Mouse (Mus musculus) heart, postnatal 0 days (tissue): ENCODE data around the gene Lrriq3. TPM values are rescaled to one million over a fixed set of nuclear protein-coding genes. Genes with fewer than 3 reads are reported as not detected.

ENCODE experiments used
- ATAC-seq: fragments of 200-750 bp; cut with Nextera tagmentation; 2 replicates; pipeline ENCODE4 v1.8.0; 2017; ENCODE audit warnings: low read depth, moderate number of reproducible peaks, moderate library complexity; ENCODE audit not compliant: insufficient read depth
- DNase-seq: peaks from one replicate; pipeline ENCODE4 v3.0.0-alpha.2; 2016; ENCODE audit warnings: low spot score
- H3K27ac ChIP-seq: fragments of 300-500 bp; sonication (generic); 2 replicates; pipeline ENCODE4 v1.5.1; 2014; ENCODE audit warnings: low read depth, mild to moderate bottlenecking
- H3K27me3 ChIP-seq: fragments of 300-500 bp; sonication (generic); 2 replicates; pipeline ENCODE4 v1.6.1; 2014; ENCODE audit warnings: low read length, mixed read lengths; ENCODE audit not compliant: control insufficient read depth, insufficient read depth
- H3K36me3 ChIP-seq: fragments of 300-500 bp; sonication (generic); replicated peaks from 2 replicates; pipeline ENCODE4 v1.6.1; 2014; ENCODE audit warnings: low read length, mixed read lengths; ENCODE audit not compliant: control insufficient read depth, insufficient read depth
- H3K4me1 ChIP-seq: fragments of 300-500 bp; sonication (generic); 2 replicates; pipeline ENCODE4 v1.6.1; 2014; ENCODE audit warnings: antibody characterized with exemption; ENCODE audit not compliant: control insufficient read depth, insufficient read depth
- H3K4me2 ChIP-seq: fragments of 300-500 bp; sonication (generic); 2 replicates; pipeline ENCODE4 v1.6.1; 2014; ENCODE audit warnings: low read depth, mild to moderate bottlenecking, low read length, moderate library complexity
- H3K4me3 ChIP-seq: fragments of 300-500 bp; sonication (generic); 2 replicates; pipeline ENCODE4 v1.5.1; 2014; ENCODE audit warnings: low read depth, low read length
- H3K9ac ChIP-seq: fragments of 300-500 bp; sonication (generic); replicated peaks from 2 replicates; pipeline ENCODE4 v1.6.1; 2014; ENCODE audit warnings: low read depth, low read length, mixed read lengths
- H3K9me3 ChIP-seq: fragments of 300-500 bp; sonication (generic); replicated peaks from 2 replicates; pipeline ENCODE4 v1.6.1; 2016; ENCODE audit warnings: low read length; ENCODE audit not compliant: control insufficient read depth
- CTCF ChIP-seq: IDR thresholded peaks from 2 replicates; pipeline ENCODE4 v1.5.1; 2016; ENCODE audit warnings: antibody characterized with exemption, control low read depth, low read depth
- EP300 ChIP-seq: IDR thresholded peaks from 2 replicates; pipeline ENCODE4 v1.6.1; 2016; ENCODE audit warnings: antibody characterized with exemption, low read depth
- WGBS: fragments of 180-500 bp; shearing (Covaris S2); extraction: QIAGEN DNeasy Blood & Tissue Kit; methylation state at CpG from one replicate; pipeline ENCODE4 v1.1.7; 2014; 5-methylcytosine and 5-hydroxymethylcytosine counted together
- polyA plus RNA-seq: library from polyadenylated mRNA; unstranded; fragments of >200 nt; fragmentation: Nextera tagmentation; extraction: Ambion mirVana; gene quantifications from 2 replicates; pipeline ENCODE4 v1.2.1, GENCODE M21; 2015
- total RNA-seq: library from RNA; depleted of rRNA; stranded (reverse); fragments of >200 nt; gene quantifications from 2 replicates; pipeline ENCODE4 v1.2.3, GENCODE M21; 2014; ENCODE audit warnings: low replicate concordance; rRNA removed

Gene Lrriq3
- total and polyA plus RNA-seq, 2 experiments from 2014 or later: 0.66 TPM; not detected in 1

GRCm38 (mm10) chr3:155186456-155186855 lies 93.2 kb downstream of the Lrriq3 start:
- H3K36me3 ChIP-seq: no peaks in the 10 kb centered on the region

GRCm38 (mm10) chr3:155188857-155189256 lies 95.6 kb downstream of the Lrriq3 start:
- H3K27ac ChIP-seq: no peak overlapping the region; the same call in 1 of the 2 replicates
- H3K27me3 ChIP-seq: no peaks in the 10 kb centered on the region
- H3K4me3 ChIP-seq: no peak overlapping the region
- peak; percentile 52 for DNase-seq
- H3K4me2 ChIP-seq: no peak overlapping the region
- WGBS: 26% methylated on average over 2 of the region's 2 CpGs
- TF ChIP-seq EP300 (no peak), CTCF (no peak)
- no peaks in the 10 kb centered on the region for H3K4me1 ChIP-seq
- peak; percentile 83 for ATAC-seq
- H3K36me3 ChIP-seq: no peaks in the 10 kb centered on the region
- H3K9ac ChIP-seq: no peak overlapping the region
- no peaks in the 10 kb centered on the region for H3K9me3 ChIP-seq

More at GRCm38 (mm10) chr3:155186456-155186855, 93.2 kb downstream of the Lrriq3 start:
- 78% methylated on average over 2 of the region's 2 CpGs for WGBS
- Histone ChIP-seq H3K27me3 (no peaks in the 10 kb centered on the region), H3K9me3 (no peaks in the 10 kb centered on the region), H3K4me2 (no peak overlapping the region), H3K27ac (no peak overlapping the region), H3K9ac (no peak overlapping the region), H3K4me1 (no peaks in the 10 kb centered on the region), H3K4me3 (no peak overlapping the region)
- TF ChIP-seq CTCF: peak; percentile 28; the same call in 1 of the 2 replicates
- no peak for TF ChIP-seq EP300
- DNase-seq (no peak), ATAC-seq (no peak)

GRCm38 (mm10) chr3:155234919-155235318 lies 141.7 kb downstream of the Lrriq3 start:
- no peak for TF ChIP-seq EP300
- peak; percentile 61 for TF ChIP-seq CTCF
- WGBS: 3% methylated on average over 1 of the region's 1 CpGs
- Histone ChIP-seq H3K36me3 (no peaks in the 10 kb centered on the region), H3K4me3 (no peak overlapping the region), H3K9ac (no peak overlapping the region), H3K4me1 (no peaks in the 10 kb centered on the region), H3K9me3 (no peaks in the 10 kb centered on the region), H3K4me2 (no peak overlapping the region), H3K27ac (no peak overlapping the region), H3K27me3 (no peaks in the 10 kb centered on the region)
- ATAC-seq: no peak
- peak; percentile 30 for DNase-seq

- no peaks in the 10 kb centered on the region for H3K9me3 ChIP-seq
- no peaks in the 10 kb centered on the region for H3K36me3 ChIP-seq
These were observed 142.3 kb downstream of the Lrriq3 start for GRCm38 (mm10) chr3:155235502-155235901.

More at GRCm38 (mm10) chr3:155235502-155235901, 142.3 kb downstream of the Lrriq3 start:
- Histone ChIP-seq H3K4me3 (no peak overlapping the region), H3K9ac (no peak overlapping the region), H3K27ac (no peak overlapping the region), H3K4me2 (no peak overlapping the region), H3K27me3 (no peaks in the 10 kb centered on the region), H3K4me1 (no peaks in the 10 kb centered on the region)
- no peak for ATAC-seq
- no peak for DNase-seq
- no peak for TF ChIP-seq EP300

Other genes starting within 250 kb of the Lrriq3 start
- gene Tnni3k, start 38.0 kb upstream of the Lrriq3 start, total RNA-seq: 101 and 108 TPM in 2 replicates
- gene Tnni3k, start 38.0 kb upstream of the Lrriq3 start, polyA plus RNA-seq: 92.9 and 99.9 TPM in 2 replicates
- gene Fpgt, start within 50 bp of the Lrriq3 start, total RNA-seq: 15.0 and 51.5 TPM in 2 replicates
- 8.9 and 11.6 TPM in 2 replicates for gene Fpgt, start within 50 bp of the Lrriq3 start, polyA plus RNA-seq